Mouse (Mus musculus): ENCODE results near the gene Sult1d1.

DNA sequence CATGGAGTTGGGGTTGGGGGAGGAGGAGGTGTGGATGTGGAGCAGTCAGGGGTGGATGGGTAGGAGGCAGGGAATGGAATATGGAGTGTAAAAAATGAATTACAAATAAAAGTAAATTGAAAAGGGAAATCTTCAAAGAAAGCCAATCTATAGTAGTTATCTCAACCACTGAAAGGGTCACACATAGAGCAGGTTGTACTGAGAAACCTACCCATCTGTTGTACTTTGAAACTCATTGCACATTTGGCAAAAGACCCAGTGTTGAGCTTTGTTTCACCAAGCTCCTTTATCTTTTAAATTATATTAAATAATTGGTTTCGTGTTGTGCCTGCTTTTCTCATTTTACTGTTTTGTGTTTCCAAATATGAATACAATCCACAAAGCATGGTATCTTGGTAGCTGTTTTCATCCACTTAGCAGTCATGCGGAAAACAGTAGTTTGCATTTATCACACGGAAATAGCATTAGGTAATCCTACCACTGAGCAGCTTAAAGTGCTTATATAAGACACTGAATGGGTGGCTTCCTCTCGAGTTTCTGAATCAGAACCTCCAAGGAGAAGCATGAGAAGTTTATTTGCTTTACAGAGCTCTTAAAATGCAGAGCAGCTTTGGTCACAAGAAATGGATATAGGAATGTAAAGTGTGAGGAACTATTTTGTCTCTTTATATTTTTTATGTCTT is 62.9 kb downstream of the Sult1d1 start:
- TF ChIP-seq POLR2A (IDR thresholded peaks at IDR 0.05; ENCODE audit: borderline replicate concordance, insufficient read depth, low read length): no peak
- no peak for TF ChIP-seq CTCF (IDR thresholded peaks at IDR 0.05; ENCODE audit: borderline replicate concordance, insufficient read depth, low read depth, low read length)
